Mouse (Mus musculus) layer of hippocampus, adult 9-10 months (tissue): ENCODE measurements at regions not wholly inside any gene's neighbourhood (a gene's known extent, or its start where the extent isn't known, plus 50 kb on each side); places are given as distances from the start of the nearest gene placed in this dataset.
A peak's percentile ranks its signal among the peaks of the same experiment; 100 is the strongest.

Source experiments
- DNase-seq: peaks from one replicate; pipeline ENCODE4 v3.0.0; 2022; ENCODE audit warnings: low spot score

GRCm38 (mm10) chr2:131801212-131801611, 58.3 kb downstream of the Erv3 start:
- no peak for DNase-seq

- DNase-seq = no peak
Measured at GRCm38 (mm10) chr2:131800126-131800894, 59.2 kb downstream of the Erv3 start.

GRCm38 (mm10) chr2:131799486-131799885, 60.1 kb downstream of the Erv3 start:
- no peak for DNase-seq

- no peak for DNase-seq
Measured at GRCm38 (mm10) chr2:131797001-131797693, 62.4 kb downstream of the Erv3 start.

GRCm38 (mm10) chr2:131775381-131775780, 84.2 kb downstream of the Erv3 start:
- DNase-seq = no peak

- DNase-seq = no peak
Measured at GRCm38 (mm10) chr2:131773691-131774090, 85.9 kb downstream of the Erv3 start.

- no peak for DNase-seq
Measured at GRCm38 (mm10) chr2:131772163-131772562, 87.4 kb downstream of the Erv3 start.

GRCm38 (mm10) chr2:131770852-131771251, 88.7 kb downstream of the Erv3 start:
- peak; percentile 67 for DNase-seq

GRCm38 (mm10) chr2:131769656-131770210, 89.8 kb downstream of the Erv3 start:
- no peak for DNase-seq

GRCm38 (mm10) chr2:131766500-131766899, 93.0 kb downstream of the Erv3 start:
- DNase-seq = no peak

GRCm38 (mm10) chr2:131761507-131761906, 98.0 kb downstream of the Erv3 start:
- no peak for DNase-seq

GRCm38 (mm10) chr2:131757183-131757903, 102.2 kb downstream of the Erv3 start:
- DNase-seq = no peak

- no peak for DNase-seq
Measured at GRCm38 (mm10) chr2:131755107-131755506, 104.4 kb downstream of the Erv3 start.

GRCm38 (mm10) chr2:131753436-131753835, 106.1 kb downstream of the Erv3 start:
- DNase-seq = no peak

- DNase-seq = no peak
Measured at GRCm38 (mm10) chr2:131750679-131751078, 108.9 kb downstream of the Erv3 start.

GRCm38 (mm10) chr2:131750206-131750605, 109.3 kb downstream of the Erv3 start:
- DNase-seq = no peak

GRCm38 (mm10) chr2:131749746-131750145, 109.8 kb downstream of the Erv3 start:
- DNase-seq = no peak

- DNase-seq = peak; percentile 49
Measured at GRCm38 (mm10) chr2:131748791-131749190, 110.8 kb downstream of the Erv3 start.

GRCm38 (mm10) chr2:131747707-131748106, 111.8 kb downstream of the Erv3 start:
- no peak for DNase-seq

- DNase-seq = no peak
Measured at GRCm38 (mm10) chr2:131745381-131745895, 114.1 kb downstream of the Erv3 start.

GRCm38 (mm10) chr2:131744957-131745356, 114.6 kb downstream of the Erv3 start:
- DNase-seq = no peak

- peak; percentile 31 for DNase-seq
Measured at GRCm38 (mm10) chr2:131740456-131740855, 119.1 kb downstream of the Erv3 start.
